Mouse (Mus musculus) small intestine, adult 2 months (tissue): ENCODE measurements around the gene Osm. TPM values are rescaled to one million over a fixed set of nuclear protein-coding genes. Genes with fewer than 3 reads are reported as not detected.

Experiments
- H3K27ac ChIP-seq: fragments of 200-500 bp; 2 replicates; pipeline ENCODE4 v1.5.1; 2012; ENCODE audit warnings: low read depth, low read length, control low read depth, inconsistent platforms; ENCODE audit not compliant: insufficient read depth
- H3K27me3 ChIP-seq: fragments of 200-500 bp; 2 replicates; pipeline ENCODE4 v1.6.1; 2012; ENCODE audit warnings: mild to moderate bottlenecking, moderate library complexity, low read length, inconsistent platforms; ENCODE audit not compliant: control insufficient read depth, insufficient read depth
- H3K36me3 ChIP-seq: fragments of 200-500 bp; 2 replicates; pipeline ENCODE4 v1.6.1; 2012; ENCODE audit warnings: mild to moderate bottlenecking, low read length, control low read depth, inconsistent platforms; ENCODE audit not compliant: control insufficient read depth, insufficient read depth
- H3K4me1 ChIP-seq: fragments of 200-500 bp; 2 replicates; pipeline ENCODE4 v1.6.1; 2012; ENCODE audit warnings: low read length, inconsistent platforms, mixed read lengths; ENCODE audit not compliant: control insufficient read depth, insufficient read depth, insufficient read length
- H3K4me3 ChIP-seq: fragments of 200-500 bp; 2 replicates; pipeline ENCODE4 v1.5.1; 2012; ENCODE audit warnings: low read depth, mild to moderate bottlenecking, control low read depth, inconsistent platforms, low read length, moderate library complexity
- CTCF ChIP-seq: fragments of 200-500 bp; IDR thresholded peaks from 2 replicates; pipeline ENCODE4 v1.5.1; 2012; ENCODE audit warnings: low read depth, mild to moderate bottlenecking, control low read depth, inconsistent platforms, low read length, moderate library complexity, mixed read lengths; ENCODE audit not compliant: insufficient replicate concordance, insufficient read length; ENCODE audit errors: extremely low read depth
- POLR2A ChIP-seq: fragments of 200-500 bp; IDR thresholded peaks from 2 replicates; pipeline ENCODE4 v1.6.1; 2012; ENCODE audit warnings: low read depth, mild to moderate bottlenecking, control low read depth, inconsistent platforms, low read length, moderate library complexity
- WGBS: fragments of 180-500 bp; shearing (Covaris S2); methylation state at CpG from one replicate; pipeline ENCODE4 v1.1.7; 2018; 5-methylcytosine and 5-hydroxymethylcytosine counted together
- polyA plus RNA-seq: library from polyadenylated mRNA; depleted of rRNA; stranded (reverse); fragments of >200 nt; gene quantifications from 2 replicates; pipeline ENCODE4 v1.2.3, GENCODE M21; 2012

Gene Osm
- polyA plus RNA-seq, 1 experiment, result 0.19 TPM

GRCm38 (mm10) chr11:4250290-4250689 lies 14.1 kb downstream of the Osm start:
- Histone ChIP-seq H3K27me3 (no peaks in the 10 kb centered on the region), H3K27ac (no peak overlapping the region), H3K36me3 (no peaks in the 10 kb centered on the region), H3K4me1 (peaks cover 13% of the 10 kb centered on the region), H3K4me3 (no peak overlapping the region)
- no peak for TF ChIP-seq CTCF
- no peak for TF ChIP-seq POLR2A
- 80% methylated on average over 7 of the region's 7 CpGs for WGBS

GRCm38 (mm10) chr11:4251376-4251775 lies 15.2 kb downstream of the Osm start:
- H3K27me3 ChIP-seq, result no peaks in the 10 kb centered on the region
- H3K36me3 ChIP-seq, result no peaks in the 10 kb centered on the region
- H3K4me1 ChIP-seq, result peaks cover 21% of the 10 kb centered on the region
- WGBS, result 41% methylated on average over 3 of the region's 3 CpGs
- H3K27ac ChIP-seq, result no peak overlapping the region
- TF ChIP-seq CTCF (no peak), POLR2A (no peak)
- H3K4me3 ChIP-seq, result no peak overlapping the region

- no peak overlapping the region for H3K4me3 ChIP-seq
- H3K36me3 ChIP-seq, result no peaks in the 10 kb centered on the region
- no peaks in the 10 kb centered on the region for H3K27me3 ChIP-seq
- TF ChIP-seq CTCF (no peak), POLR2A (no peak)
- no peak overlapping the region for H3K27ac ChIP-seq
- 84% methylated on average over 2 of the region's 2 CpGs for WGBS
- peaks cover 30% of the 10 kb centered on the region for H3K4me1 ChIP-seq
Measured at GRCm38 (mm10) chr11:4252886-4253285, 16.7 kb downstream of the Osm start.

GRCm38 (mm10) chr11:4256846-4257607 lies 20.8 kb downstream of the Osm start, which contains the start of gene Lif:
Gene Lif (plus strand): TSS chr11:4257557.
- Histone ChIP-seq H3K27ac (peak within 1 kb of the TSS; percentile 97), H3K4me1 (peaks cover 42% of the 10 kb centered on the region), H3K4me3 (peak within 1 kb of the TSS; percentile 47), H3K36me3 (no peaks in the 10 kb centered on the region), H3K27me3 (no peaks in the 10 kb centered on the region)
- TF ChIP-seq POLR2A (peak; percentile 52; the same call in 1 of the 2 replicates), CTCF (no peak)
- WGBS, result 28% methylated on average over 11 of the region's 11 CpGs

GRCm38 (mm10) chr11:4257756-4258155 lies 21.5 kb downstream of the Osm start:
- peak overlapping the region; percentile 97 for H3K27ac ChIP-seq
- H3K4me3 ChIP-seq, result peak overlapping the region; percentile 47
- WGBS, result 17% methylated on average over 5 of the region's 5 CpGs

GRCm38 (mm10) chr11:4258657-4259082 lies 22.4 kb downstream of the Osm start:
- Histone ChIP-seq H3K27ac (0 out of 2 replicates have a peak overlapping the region, but pooled peaks have one; percentile 31), H3K36me3 (no peaks in the 10 kb centered on the region), H3K4me1 (peaks cover 44% of the 10 kb centered on the region), H3K27me3 (no peaks in the 10 kb centered on the region), H3K4me3 (peak overlapping the region; percentile 47)
- 0% methylated on average over 7 of the region's 7 CpGs for WGBS
- TF ChIP-seq POLR2A, result no peak
- TF ChIP-seq CTCF, result peak; percentile 99

More at GRCm38 (mm10) chr11:4257756-4258155, 21.5 kb downstream of the Osm start:
- peaks cover 40% of the 10 kb centered on the region for H3K4me1 ChIP-seq
- no peaks in the 10 kb centered on the region for H3K36me3 ChIP-seq
- TF ChIP-seq CTCF (no peak), POLR2A (no peak)
- H3K27me3 ChIP-seq, result no peaks in the 10 kb centered on the region

- 7% methylated on average over 14 of the region's 14 CpGs for WGBS
- Histone ChIP-seq H3K27me3 (no peaks in the 10 kb centered on the region), H3K4me3 (0 out of 2 replicates have a peak overlapping the region, but pooled peaks have one; percentile 7), H3K36me3 (no peaks in the 10 kb centered on the region), H3K4me1 (peaks cover 60% of the 10 kb centered on the region), H3K27ac (peak overlapping the region; percentile 54)
- TF ChIP-seq CTCF (no peak), POLR2A (no peak)
Measured at GRCm38 (mm10) chr11:4260463-4261187, 24.4 kb downstream of the Osm start.
